Mouse (Mus musculus): ENCODE data around the gene Sos2.
"Not testable (repeated sequence)": the region's sequence is repeated elsewhere in the genome, so short reads cannot be mapped to it uniquely, and the experiment has no call there.

Gene Sos2

GRCm38 (mm10) chr12:69674576-69675537 lies 6.8 kb downstream of the Sos2 start:
- no peak for DNase-seq (ENCODE audit: low spot score)

- no peak for DNase-seq (ENCODE audit: low spot score)
These were observed 7.5 kb downstream of the Sos2 start for GRCm38 (mm10) chr12:69674176-69674575.

- no peak for DNase-seq (ENCODE audit: low spot score)
These were observed 14.9 kb downstream of the Sos2 start for GRCm38 (mm10) chr12:69666721-69667120.

- no peak for DNase-seq (ENCODE audit: low spot score)
These were observed 20.0 kb downstream of the Sos2 start for GRCm38 (mm10) chr12:69661658-69662057.

GRCm38 (mm10) chr12:69653973-69654372 lies 27.7 kb downstream of the Sos2 start:
- not testable (repeated sequence) for DNase-seq (ENCODE audit: low spot score)

- DNase-seq (ENCODE audit: low spot score): no peak
These were observed 32.1 kb downstream of the Sos2 start for GRCm38 (mm10) chr12:69649511-69649910.

GRCm38 (mm10) chr12:69645821-69646616 lies 35.6 kb downstream of the Sos2 start:
- DNase-seq (ENCODE audit: low spot score): no peak

GRCm38 (mm10) chr12:69644877-69645276 lies 36.8 kb downstream of the Sos2 start:
- peak; percentile 9 for DNase-seq (ENCODE audit: low spot score)

- DNase-seq (ENCODE audit: low spot score): no peak
These were observed 38.8 kb downstream of the Sos2 start for GRCm38 (mm10) chr12:69642877-69643276.

GRCm38 (mm10) chr12:69634761-69635160 lies 46.9 kb downstream of the Sos2 start:
- no peak for DNase-seq (ENCODE audit: low spot score)

GRCm38 (mm10) chr12:69618590-69618989 lies 63.1 kb downstream of the Sos2 start:
- not testable (repeated sequence) for DNase-seq (ENCODE audit: low spot score)

GRCm38 (mm10) chr12:69604367-69604766 lies 77.3 kb downstream of the Sos2 start:
- no peak for DNase-seq (ENCODE audit: low spot score)

- no peak for DNase-seq (ENCODE audit: low spot score)
These were observed 84.2 kb downstream of the Sos2 start for GRCm38 (mm10) chr12:69597446-69597845.

GRCm38 (mm10) chr12:69593130-69593529 lies 88.5 kb downstream of the Sos2 start:
- DNase-seq (ENCODE audit: low spot score): no peak

- DNase-seq (ENCODE audit: low spot score): no peak
These were observed 98.4 kb downstream of the Sos2 start for GRCm38 (mm10) chr12:69583270-69583629.

- peak; percentile 70 for DNase-seq (ENCODE audit: low spot score)
These were observed 98.9 kb downstream of the Sos2 start, which contains the start of gene Vcpkmt for GRCm38 (mm10) chr12:69582613-69583269. Gene Vcpkmt, minus strand, starts transcription at chr12:69583028.

- DNase-seq (ENCODE audit: low spot score): no peak
These were observed 99.4 kb downstream of the Sos2 start for GRCm38 (mm10) chr12:69582216-69582612.

GRCm38 (mm10) chr12:69579623-69580022 lies 102.0 kb downstream of the Sos2 start:
- DNase-seq (ENCODE audit: low spot score): no peak

- no peak for DNase-seq (ENCODE audit: low spot score)
These were observed 105.5 kb downstream of the Sos2 start for GRCm38 (mm10) chr12:69576120-69576627.

- peak; percentile 77 for DNase-seq (ENCODE audit: low spot score)
These were observed 107.5 kb downstream of the Sos2 start for GRCm38 (mm10) chr12:69573916-69574881.

GRCm38 (mm10) chr12:69573271-69573670 lies 108.4 kb downstream of the Sos2 start:
- no peak for DNase-seq (ENCODE audit: low spot score)

Measured in ovary, postnatal 14 days (tissue).